Mouse (Mus musculus) central nervous system, embryonic 14 days (tissue): ENCODE measurements around the gene Pcdh8. TPM values are rescaled to one million over a fixed set of nuclear protein-coding genes. Genes with fewer than 3 reads are reported as not detected.

Experiments
- polyA plus RNA-seq: library from polyadenylated mRNA; depleted of rRNA; stranded (reverse); fragments of >200 nt; gene quantifications from 2 replicates; pipeline ENCODE4 v1.2.3, GENCODE M21; 2012; rRNA removed

Gene Pcdh8
- 49.6 and 50.9 TPM in 2 replicates for polyA plus RNA-seq

DNA sequence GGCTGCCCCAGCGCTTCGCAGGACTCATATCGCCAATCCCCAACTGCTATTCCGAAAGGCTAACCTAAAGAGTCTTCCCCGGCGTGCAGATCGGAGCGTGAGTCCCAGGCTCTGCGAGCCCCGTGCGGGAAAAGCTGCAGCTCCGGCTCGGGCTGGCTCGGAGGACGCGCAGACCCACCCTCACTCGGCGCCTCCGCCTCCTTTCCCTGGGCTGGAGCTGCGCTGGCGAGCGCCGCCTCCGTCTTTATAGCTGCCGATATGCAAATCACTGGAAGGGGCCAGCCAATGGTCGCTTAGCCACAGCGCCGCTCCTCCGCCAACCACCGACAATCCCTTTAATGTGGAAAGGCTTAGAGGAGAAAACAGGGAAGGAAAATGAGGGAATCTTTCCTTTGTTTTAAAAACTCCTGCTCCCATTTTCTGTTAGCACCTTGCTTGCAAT lies at the start of gene Pcdh8:
Gene Pcdh8, minus strand, starts transcription at position 219 of the 442 bp plus-strand sequence.

Other genes starting within 250 kb of the Pcdh8 start
- 62.8 and 69.9 TPM in 2 replicates for gene Sugt1, start 183.6 kb downstream of the Pcdh8 start, polyA plus RNA-seq
- 15.8 and 145 TPM in 2 replicates for gene Cnmd, start 109.1 kb downstream of the Pcdh8 start, polyA plus RNA-seq
- gene Olfm4, start 212.8 kb upstream of the Pcdh8 start, polyA plus RNA-seq = 0.75 and 0.86 TPM in 2 replicates